Mouse (Mus musculus): ENCODE measurements around the gene Dnttip1.

Dnttip1 gene

DNA sequence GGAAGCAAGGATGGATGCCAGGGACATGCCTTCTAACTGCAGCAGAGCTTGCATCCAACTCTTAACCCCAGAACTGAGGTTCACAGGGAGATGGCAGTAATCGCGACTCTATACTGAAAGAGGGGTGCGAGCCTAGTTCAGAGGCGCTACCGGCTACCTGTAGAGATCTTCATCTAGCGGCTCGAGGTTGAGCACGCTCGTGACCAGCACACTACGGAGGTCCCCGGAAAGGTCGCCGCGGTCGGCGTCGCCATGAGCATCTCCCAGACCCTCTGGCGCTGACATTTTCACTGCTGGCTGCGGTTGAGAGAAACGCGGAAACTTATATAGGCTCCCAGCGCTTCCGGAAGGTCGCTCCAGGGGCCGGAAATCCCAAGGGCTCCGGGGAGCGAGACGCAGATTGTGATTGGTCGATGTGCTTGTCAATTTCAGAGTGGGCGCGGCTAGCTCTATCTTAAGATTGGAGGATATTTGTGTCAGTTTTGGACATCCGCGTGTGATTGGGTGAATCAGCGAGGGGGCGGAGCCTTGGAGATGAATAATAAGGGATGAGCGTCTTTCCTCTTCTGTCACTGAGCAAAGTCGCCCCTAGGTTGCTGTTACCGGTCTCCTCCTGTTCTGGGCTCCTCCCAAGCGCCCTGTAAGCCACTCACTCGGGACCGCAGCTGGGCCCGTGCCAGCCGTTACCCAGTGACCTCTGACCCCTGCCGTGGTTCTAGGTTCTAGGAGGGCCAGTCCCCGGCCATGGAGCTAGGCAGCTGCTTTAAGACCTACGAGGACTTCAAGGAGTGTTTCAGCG is 58.9 kb downstream of the Dnttip1 start, which contains the start of the genes Acot8 and Zswim3:
TSS of gene Acot8 (minus strand) at position 350 of the 799 bp plus-strand sequence.
TSS of gene Zswim3 (plus strand) at position 566 of the 799 bp plus-strand sequence.
- peak; percentile 99 for DNase-seq (ENCODE audit: low read depth, low spot score)

DNA sequence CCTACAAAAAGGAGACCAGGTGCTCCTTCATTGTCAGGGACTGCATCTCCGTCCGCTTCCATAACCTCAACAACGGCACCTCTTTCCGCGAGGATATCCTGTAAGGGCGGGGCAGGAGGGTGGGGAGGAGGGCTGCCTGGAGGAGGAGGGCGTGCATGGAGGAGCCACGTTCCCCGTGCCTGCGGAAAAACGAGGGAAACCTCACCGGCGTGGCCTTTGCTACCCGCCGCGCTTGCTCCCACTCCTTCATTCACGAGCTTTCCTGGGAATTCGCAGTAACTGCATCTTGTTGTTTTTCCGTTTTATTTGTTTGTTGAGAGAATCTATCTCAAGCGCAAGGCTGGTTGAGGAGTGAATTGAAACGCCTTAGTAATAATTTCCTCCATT is 59.5 kb downstream of the Dnttip1 start:
- DNase-seq (ENCODE audit: low read depth, low spot score) = peak; percentile 67

DNA sequence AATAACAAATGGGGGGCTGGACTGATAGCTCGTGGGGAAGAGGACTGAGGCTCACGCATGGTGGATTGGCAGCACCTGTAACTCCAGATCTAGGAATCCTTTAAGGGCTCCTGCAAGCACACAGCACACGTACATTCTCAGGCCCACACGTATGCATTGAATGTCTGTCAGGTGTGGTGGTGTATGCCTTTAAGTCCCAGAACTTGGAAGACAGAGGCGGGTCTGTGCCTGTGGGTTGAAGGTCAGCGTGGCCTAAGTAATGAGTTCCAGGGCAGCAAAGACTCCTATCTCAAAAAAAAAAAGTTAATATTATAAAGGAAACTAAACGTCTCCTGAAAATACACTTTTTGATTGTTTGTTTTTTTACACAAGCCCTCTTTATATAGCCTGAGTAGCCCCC is 60.8 kb downstream of the Dnttip1 start:
- DNase-seq (ENCODE audit: low read depth, low spot score) = no peak

DNA sequence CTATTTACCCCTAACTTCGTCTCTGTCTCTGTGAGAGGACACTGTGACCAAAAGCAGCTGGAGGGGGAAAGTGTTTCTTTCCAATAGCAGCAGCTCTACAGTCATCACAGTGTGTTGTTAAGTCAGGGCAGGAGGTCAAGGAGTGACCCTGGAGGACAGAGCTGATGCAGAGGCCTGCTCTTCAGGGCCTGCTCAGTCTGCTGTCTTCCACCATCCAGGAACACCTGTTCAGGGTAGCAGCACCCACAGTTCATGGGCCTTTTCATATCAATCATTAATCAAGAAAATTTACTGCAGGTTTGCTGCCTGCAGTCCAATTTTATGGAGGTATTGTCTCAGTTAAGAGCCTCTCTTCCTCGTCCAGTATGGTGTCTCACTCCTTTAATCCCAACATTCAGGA is 67.8 kb downstream of the Dnttip1 start:
- DNase-seq (ENCODE audit: low read depth, low spot score) = no peak

DNA sequence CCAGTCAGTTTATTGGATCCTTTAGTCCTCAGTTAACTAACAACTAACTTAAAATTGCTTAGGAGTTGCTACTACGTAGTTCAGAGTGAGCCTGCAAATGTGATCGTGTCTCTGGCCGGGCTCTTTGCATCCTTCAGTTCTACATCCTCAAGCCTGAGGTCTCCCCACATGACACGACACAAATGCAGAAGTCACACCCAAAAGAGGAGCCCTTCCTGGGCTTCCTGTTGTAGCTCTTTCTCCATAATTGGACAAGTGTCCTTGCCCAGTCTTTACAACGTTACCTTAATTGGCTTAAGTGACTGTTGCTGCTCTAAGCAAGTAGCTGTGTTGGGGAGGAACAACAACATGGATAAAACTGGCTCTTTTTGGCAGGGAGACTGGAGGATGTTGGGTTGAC is 69.6 kb downstream of the Dnttip1 start:
- DNase-seq (ENCODE audit: low read depth, low spot score) = no peak

DNA sequence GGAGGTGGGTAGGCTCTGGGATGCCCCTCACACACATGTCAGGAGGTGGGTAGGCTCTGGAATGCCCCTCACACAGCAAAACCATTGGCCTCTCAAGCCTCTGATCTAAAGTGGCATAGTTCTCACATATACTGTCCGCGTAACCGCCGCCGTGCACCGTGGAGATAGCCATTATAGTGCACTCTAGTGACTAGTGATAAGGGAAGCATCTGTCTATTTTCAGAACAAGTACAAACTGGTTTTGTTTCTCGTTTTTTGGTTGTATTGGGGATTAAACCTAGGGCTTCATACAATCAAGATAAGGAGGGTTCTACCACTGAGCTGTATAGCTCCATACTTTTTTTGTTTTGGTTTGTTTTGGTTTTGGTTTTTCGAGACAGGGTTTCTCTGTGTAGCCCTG is 70.0 kb downstream of the Dnttip1 start:
- no peak for DNase-seq (ENCODE audit: low read depth, low spot score)

DNA sequence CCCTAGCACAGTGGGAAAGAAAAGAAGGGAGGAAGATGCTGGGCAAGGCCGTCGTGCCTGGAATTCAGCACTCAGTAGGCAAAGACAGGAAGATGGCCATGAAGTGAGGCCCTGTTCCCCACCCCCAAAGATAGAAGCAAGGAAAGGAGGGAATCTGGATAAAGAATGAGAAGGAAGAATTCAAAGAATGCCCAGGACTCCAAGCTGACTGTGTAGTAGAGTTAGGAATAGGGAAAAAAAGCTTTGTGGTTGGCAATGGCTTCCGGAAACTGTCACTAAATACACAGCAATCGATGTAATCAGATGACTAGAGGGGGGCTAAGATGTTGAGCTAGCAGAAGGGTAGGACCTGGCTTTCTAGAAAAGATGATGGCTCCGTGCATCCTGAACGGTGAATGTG is 71.4 kb downstream of the Dnttip1 start:
- no peak for DNase-seq (ENCODE audit: low read depth, low spot score)

DNA sequence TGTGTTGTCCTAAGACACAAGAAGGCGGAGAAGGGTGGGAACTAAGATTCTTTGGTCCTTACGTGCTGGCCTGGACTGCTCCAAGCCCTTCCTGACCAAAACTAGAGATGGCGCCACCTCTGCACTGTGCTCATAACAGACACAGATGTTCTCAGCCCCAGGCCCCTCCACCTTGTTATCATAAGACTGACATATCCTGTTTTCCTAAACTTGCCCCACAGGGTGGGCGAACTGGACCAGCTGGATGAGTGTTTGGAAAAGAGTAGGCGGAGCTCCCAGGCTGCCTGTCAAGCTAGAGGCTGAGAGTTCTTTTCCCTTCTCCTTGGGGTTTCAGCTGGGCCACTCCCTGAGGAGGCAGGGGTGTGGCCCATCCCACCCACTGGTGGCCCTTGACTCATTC is 71.9 kb downstream of the Dnttip1 start:
- no peak for DNase-seq (ENCODE audit: low read depth, low spot score)
